Mouse (Mus musculus) olfactory bulb, adult 2 months (tissue): ENCODE measurements around the gene Dll1. TPM values are rescaled to one million over a fixed set of nuclear protein-coding genes. Genes with fewer than 3 reads are reported as not detected.

ENCODE experiments used
- H3K27ac ChIP-seq: fragments of 200-500 bp; 2 replicates; pipeline ENCODE4 v1.5.1; 2012; ENCODE audit warnings: low read depth, low read length; ENCODE audit not compliant: insufficient read depth
- H3K4me1 ChIP-seq: fragments of 200-500 bp; 2 replicates; pipeline ENCODE4 v1.6.1; 2012; ENCODE audit warnings: low read length; ENCODE audit not compliant: control insufficient read depth, insufficient read depth
- H3K4me3 ChIP-seq: fragments of 200-500 bp; 2 replicates; pipeline ENCODE4 v1.5.1; 2012; ENCODE audit warnings: mild to moderate bottlenecking, low read depth, low read length, moderate library complexity; ENCODE audit not compliant: insufficient read depth
- CTCF ChIP-seq: fragments of 200-500 bp; IDR thresholded peaks from 2 replicates; pipeline ENCODE4 v1.5.1; 2012; ENCODE audit warnings: low read depth, mild to moderate bottlenecking, low read length, moderate library complexity; ENCODE audit not compliant: insufficient read depth
- POLR2A ChIP-seq: fragments of 200-500 bp; IDR thresholded peaks from 2 replicates; pipeline ENCODE4 v1.6.1; 2012; ENCODE audit warnings: mild to moderate bottlenecking, low read depth, low read length, moderate library complexity; ENCODE audit not compliant: insufficient read depth
- WGBS: fragments of 180-500 bp; shearing (Covaris S2); methylation state at CpG from one replicate; pipeline ENCODE4 v1.1.7; 2018; 5-methylcytosine and 5-hydroxymethylcytosine counted together
- polyA plus RNA-seq: library from polyadenylated mRNA; stranded (reverse); fragments of >200 nt; gene quantifications from 2 replicates; pipeline ENCODE4 v1.2.4, GENCODE M21; 2012; ENCODE audit warnings: low replicate concordance; ENCODE audit not compliant: missing spikeins, insufficient read depth, insufficient read length

The Dll1 gene
- polyA plus RNA-seq, 1 experiment, result not detected

GRCm38 (mm10) chr17:15381092-15381860 lies 4.6 kb upstream of the Dll1 start:
- Histone ChIP-seq H3K4me1 (peaks cover 14% of the 10 kb centered on the region), H3K4me3 (peak overlapping the region; percentile 36), H3K27ac (no peak overlapping the region)
- 20% methylated on average over 22 of the region's 22 CpGs for WGBS
- TF ChIP-seq CTCF (no peak), POLR2A (no peak)

GRCm38 (mm10) chr17:15380641-15381051 lies 4.0 kb upstream of the Dll1 start:
- Histone ChIP-seq H3K4me3 (peak overlapping the region; percentile 36), H3K4me1 (peaks cover 14% of the 10 kb centered on the region), H3K27ac (no peak overlapping the region)
- TF ChIP-seq POLR2A (no peak), CTCF (no peak)
- 1% methylated on average over 27 of the region's 27 CpGs for WGBS

- peaks cover 14% of the 10 kb centered on the region for H3K4me1 ChIP-seq
- H3K4me3 ChIP-seq, result peak overlapping the region; percentile 36; the same call in 1 of the 2 replicates
- H3K27ac ChIP-seq, result no peak overlapping the region
- 35% methylated on average over 17 of the region's 17 CpGs for WGBS
- TF ChIP-seq POLR2A, result no peak
- no peak for TF ChIP-seq CTCF
Observed at GRCm38 (mm10) chr17:15379741-15380526, 3.3 kb upstream of the Dll1 start.

GRCm38 (mm10) chr17:15378413-15379109 lies 1.9 kb upstream of the Dll1 start:
- no peak for TF ChIP-seq POLR2A
- H3K4me1 ChIP-seq, result peaks cover 21% of the 10 kb centered on the region
- WGBS, result 26% methylated on average over 15 of the region's 15 CpGs

GRCm38 (mm10) chr17:15377901-15378300 lies 1.2 kb upstream of the Dll1 start:
- 0% methylated on average over 1 of the region's 1 CpGs for WGBS
- Histone ChIP-seq H3K4me3 (no peak overlapping the region), H3K27ac (no peak overlapping the region), H3K4me1 (peaks cover 27% of the 10 kb centered on the region)
- TF ChIP-seq POLR2A (no peak), CTCF (no peak)

More at GRCm38 (mm10) chr17:15378413-15379109, 1.9 kb upstream of the Dll1 start:
- H3K4me3 ChIP-seq, result no peak overlapping the region
- H3K27ac ChIP-seq, result no peak overlapping the region

GRCm38 (mm10) chr17:15375701-15376493 lies 775 bp downstream of the Dll1 start:
- peak overlapping the region; percentile 63 for H3K27ac ChIP-seq
- no peak for TF ChIP-seq POLR2A
- TF ChIP-seq CTCF, result no peak
- H3K4me1 ChIP-seq, result peaks cover 30% of the 10 kb centered on the region
- peak overlapping the region; percentile 73 for H3K4me3 ChIP-seq
- 1% methylated on average over 69 of the region's 69 CpGs for WGBS

GRCm38 (mm10) chr17:15375224-15375623 lies 1.4 kb downstream of the Dll1 start:
- under 1% methylated on average over 18 of the region's 18 CpGs for WGBS
- H3K4me1 ChIP-seq, result peaks cover 29% of the 10 kb centered on the region
- H3K4me3 ChIP-seq, result peak overlapping the region; percentile 73
- TF ChIP-seq POLR2A, result no peak
- TF ChIP-seq CTCF, result no peak
- peak overlapping the region; percentile 60 for H3K27ac ChIP-seq
